Mouse (Mus musculus) heart, adult 2 months (tissue): ENCODE data around the gene Gdf5.

Experiments used
- CTCF ChIP-seq: fragments of 200-600 bp; IDR thresholded peaks from 2 replicates; pipeline ENCODE4 v1.8.1; 2022; ENCODE audit warnings: antibody characterized with exemption, mild to moderate bottlenecking, moderate library complexity
- EP300 ChIP-seq: fragments of 200-500 bp; IDR thresholded peaks from 2 replicates; pipeline ENCODE4 v1.6.1; 2011; ENCODE audit warnings: low read depth, low read length, control low read depth; ENCODE audit not compliant: insufficient read depth
- POLR2A ChIP-seq: fragments of 200-500 bp; IDR thresholded peaks from 2 replicates; pipeline ENCODE4 v1.6.1; 2011; ENCODE audit warnings: mild to moderate bottlenecking, low read depth, low read length, control low read depth; ENCODE audit not compliant: insufficient read depth

DNA sequence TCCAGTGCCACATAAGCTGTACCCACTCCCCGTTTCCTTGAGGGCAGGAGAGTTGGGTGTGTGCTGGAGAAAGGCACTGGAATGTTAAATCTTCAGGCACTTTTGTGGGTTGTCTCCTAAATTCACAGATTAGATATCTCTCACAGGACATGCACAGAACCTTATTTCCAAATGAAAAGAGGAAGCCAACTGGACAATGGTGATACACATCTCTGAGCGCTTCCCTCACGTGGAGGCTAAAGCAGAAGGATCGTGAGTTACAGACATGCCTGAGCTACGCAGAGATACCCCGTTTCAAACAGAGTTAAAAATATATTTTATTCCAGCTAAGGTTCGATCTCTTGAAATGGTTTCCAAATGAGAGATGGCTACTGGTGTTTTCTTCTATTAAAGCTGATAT lies 22.0 kb downstream of the Gdf5 start:
- TF ChIP-seq EP300 = no peak
- TF ChIP-seq CTCF = no peak
- no peak for TF ChIP-seq POLR2A
